Mouse (Mus musculus) heart, adult 8-10 months (tissue): ENCODE data around the gene Qdpr. TPM values are rescaled to one million over a fixed set of nuclear protein-coding genes. Genes with fewer than 3 reads are reported as not detected.

Source experiments
- DNase-seq: peaks from one replicate; pipeline ENCODE4 v3.0.0; 2022; ENCODE audit warnings: low spot score
- total RNA-seq, 4 experiments: library from RNA; stranded (reverse); gene quantifications; 2 replicates each; pipeline ENCODE4 v1.2.4; 2022

The Qdpr gene
- total RNA-seq, result 10 to 100 TPM; 82.6 to 94.5 (median 91.0) TPM

GRCm38 (mm10) chr5:45449831-45450716, at the start of gene Qdpr:
Gene Qdpr, minus strand, starts transcription at chr5:45450236.
- peak; percentile 96 for DNase-seq

GRCm38 (mm10) chr5:45497564-45497963, 47.5 kb upstream of the Qdpr start:
- DNase-seq, result no peak

GRCm38 (mm10) chr5:45496930-45497550, 47.0 kb upstream of the Qdpr start:
- DNase-seq, result no peak

DNA sequence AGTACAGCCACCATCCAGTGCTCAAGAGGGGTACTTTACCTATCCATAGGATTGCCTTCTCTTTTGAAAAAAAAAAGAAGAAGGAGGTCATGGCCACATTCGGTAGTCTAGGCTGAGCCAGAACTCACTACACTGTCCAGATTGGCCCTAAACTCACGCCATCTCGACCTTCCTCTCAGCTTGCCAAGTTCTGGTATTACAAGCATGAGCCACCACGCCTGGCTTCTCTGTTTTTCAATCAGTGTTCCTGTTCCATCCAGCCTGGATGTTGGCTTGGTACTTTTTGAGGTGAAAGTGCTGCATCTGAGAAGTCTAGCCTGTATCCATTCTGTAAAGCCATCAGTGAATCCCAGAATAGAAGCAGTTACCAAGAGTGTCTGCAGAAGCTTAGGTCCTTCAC, 46.4 kb upstream of the Qdpr start:
- no peak for DNase-seq

GRCm38 (mm10) chr5:45496042-45496441, 46.0 kb upstream of the Qdpr start:
- no peak for DNase-seq

GRCm38 (mm10) chr5:45495429-45495975, 45.5 kb upstream of the Qdpr start:
- no peak for DNase-seq

DNA sequence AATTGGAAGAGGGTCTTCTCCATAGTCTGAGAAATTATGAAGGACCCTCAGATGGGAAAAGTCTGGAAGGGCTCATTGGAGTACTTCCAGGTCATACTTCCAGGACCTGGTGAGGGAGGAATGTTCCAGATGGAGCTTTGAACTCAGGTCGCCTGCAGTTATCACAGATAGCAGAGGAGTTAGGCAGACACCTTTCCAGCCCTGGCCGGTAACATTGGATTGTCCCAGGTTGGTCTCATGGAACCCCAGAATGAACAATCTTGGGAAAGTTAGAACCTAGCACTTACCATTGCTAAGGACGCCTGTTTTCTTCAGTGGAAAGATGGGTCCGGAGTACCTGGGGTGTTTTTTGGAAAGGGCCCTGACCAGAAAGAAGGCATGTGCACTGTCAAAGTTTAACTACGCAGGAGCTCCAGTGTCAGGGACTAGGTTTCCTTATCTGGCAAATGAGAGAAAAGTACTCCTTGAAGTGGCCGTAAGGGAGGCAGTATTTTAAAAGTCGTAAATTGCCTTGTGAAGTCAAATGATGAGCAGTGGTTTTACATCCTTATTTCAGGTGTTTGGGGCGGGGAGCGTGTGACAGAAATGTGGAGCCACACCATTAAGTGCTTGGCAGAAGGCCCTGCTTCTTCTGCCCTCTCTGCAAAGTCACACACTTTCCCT, 44.2 kb upstream of the Qdpr start:
- DNase-seq, result no peak

GRCm38 (mm10) chr5:45493191-45494092, 43.4 kb upstream of the Qdpr start, which contains the start of gene Lap3:
Gene Lap3, plus strand, starts transcription at chr5:45493374.
- peak; percentile 99 for DNase-seq

GRCm38 (mm10) chr5:45491776-45492175, 41.7 kb upstream of the Qdpr start:
- no peak for DNase-seq

DNA sequence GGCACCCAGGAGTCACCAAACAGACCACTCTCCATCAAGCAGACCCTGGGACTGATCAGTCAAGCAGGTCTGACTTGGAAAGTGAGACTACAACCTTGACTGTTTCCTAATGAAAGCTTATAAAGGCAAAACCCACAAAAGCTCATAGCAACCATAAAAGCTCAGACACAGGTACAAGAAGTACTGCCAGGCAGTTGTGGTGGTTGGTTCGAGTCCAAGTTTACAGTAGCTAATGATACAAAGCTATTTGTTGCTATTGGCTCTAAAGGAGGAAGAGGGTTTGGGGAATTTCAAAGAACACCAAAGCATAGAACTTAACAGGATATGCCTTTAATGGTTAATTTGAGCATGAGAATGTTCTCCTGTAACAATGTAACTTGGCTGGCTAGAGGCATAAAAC, 33.6 kb upstream of the Qdpr start:
- no peak for DNase-seq

DNA sequence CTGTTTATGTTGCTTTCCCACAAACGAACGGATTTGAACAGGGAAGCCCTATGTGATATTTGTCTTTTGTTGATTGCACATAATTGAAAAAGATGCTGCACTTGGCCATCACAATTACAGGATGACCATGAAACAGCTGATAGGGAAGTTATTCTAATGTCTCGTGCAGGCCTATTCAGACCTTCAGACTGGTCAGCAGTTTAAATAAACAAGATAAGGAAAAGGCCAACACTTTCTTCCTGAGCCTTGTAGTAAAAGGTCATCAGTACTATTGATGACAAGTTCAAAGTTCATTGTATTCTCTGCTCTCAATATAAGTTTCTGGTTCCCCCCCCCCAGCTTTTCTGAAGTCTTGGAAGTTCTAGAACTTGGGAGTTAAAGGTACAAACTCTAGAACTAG, 32.6 kb upstream of the Qdpr start:
- no peak for DNase-seq

DNA sequence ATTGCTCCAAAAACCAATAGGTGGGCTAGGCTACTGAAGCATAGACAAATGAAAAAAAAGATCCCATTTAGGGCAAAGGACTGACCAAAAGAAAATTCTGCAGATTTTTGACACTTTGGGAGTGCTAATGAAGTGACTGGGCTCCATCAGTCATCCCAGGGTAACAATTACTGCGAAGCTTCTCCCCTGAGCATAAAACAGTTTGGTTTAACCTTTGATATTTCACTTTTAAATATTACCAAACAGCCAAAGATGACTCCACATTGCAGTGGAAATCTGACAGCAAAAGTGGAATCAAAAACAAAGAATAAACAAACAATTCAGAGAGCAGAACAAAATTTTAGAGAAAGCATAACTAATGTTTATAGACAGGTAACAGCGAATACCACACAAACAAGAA, 31.1 kb upstream of the Qdpr start:
- no peak for DNase-seq

- no peak for DNase-seq
These were observed 30.0 kb upstream of the Qdpr start for GRCm38 (mm10) chr5:45480066-45480465.

GRCm38 (mm10) chr5:45477601-45478000, 27.6 kb upstream of the Qdpr start:
- no peak for DNase-seq

- no peak for DNase-seq
These were observed 26.3 kb upstream of the Qdpr start for GRCm38 (mm10) chr5:45476288-45476687.

- no peak for DNase-seq
These were observed 25.7 kb upstream of the Qdpr start for GRCm38 (mm10) chr5:45475771-45476170.

DNA sequence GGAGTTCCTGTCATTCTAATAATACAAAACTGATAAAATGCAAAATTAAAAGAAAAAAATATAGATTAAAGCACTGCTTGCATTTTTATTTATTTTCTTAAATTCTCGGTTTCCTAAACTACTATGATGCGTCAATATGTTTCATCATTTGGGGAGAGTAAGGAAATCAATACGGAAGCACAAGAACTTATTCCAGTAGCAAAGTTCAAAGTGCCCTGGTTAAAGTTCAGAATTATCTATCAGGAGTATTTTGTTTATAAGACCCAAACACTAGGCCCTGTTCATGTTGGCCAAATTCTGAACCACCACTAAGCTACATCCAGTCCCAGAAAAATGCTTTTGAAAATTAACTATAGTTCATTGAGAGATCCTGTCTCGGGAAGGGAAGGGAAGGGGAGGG, 24.7 kb upstream of the Qdpr start:
- DNase-seq, result no peak

DNA sequence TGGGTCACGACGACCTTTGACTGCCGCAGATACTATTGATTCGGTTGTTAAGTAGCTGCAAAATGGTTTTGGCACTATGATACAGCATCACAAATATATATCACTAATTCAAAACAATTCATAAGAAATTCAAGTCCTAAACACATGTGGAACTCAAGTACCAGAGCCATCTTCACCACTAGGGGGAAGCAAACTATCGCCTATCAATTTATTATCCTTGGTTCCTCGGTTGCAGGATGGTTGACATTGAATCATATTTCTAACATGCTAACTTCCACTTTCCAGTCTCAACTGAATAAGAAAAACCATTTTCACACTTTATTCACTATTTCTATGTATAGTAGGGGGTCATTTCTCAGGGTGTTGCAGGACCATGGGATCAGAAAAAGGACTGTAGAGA, 24.2 kb upstream of the Qdpr start:
- DNase-seq, result peak; percentile 69

- DNase-seq, result no peak
These were observed 23.5 kb upstream of the Qdpr start for GRCm38 (mm10) chr5:45473521-45473920.

DNA sequence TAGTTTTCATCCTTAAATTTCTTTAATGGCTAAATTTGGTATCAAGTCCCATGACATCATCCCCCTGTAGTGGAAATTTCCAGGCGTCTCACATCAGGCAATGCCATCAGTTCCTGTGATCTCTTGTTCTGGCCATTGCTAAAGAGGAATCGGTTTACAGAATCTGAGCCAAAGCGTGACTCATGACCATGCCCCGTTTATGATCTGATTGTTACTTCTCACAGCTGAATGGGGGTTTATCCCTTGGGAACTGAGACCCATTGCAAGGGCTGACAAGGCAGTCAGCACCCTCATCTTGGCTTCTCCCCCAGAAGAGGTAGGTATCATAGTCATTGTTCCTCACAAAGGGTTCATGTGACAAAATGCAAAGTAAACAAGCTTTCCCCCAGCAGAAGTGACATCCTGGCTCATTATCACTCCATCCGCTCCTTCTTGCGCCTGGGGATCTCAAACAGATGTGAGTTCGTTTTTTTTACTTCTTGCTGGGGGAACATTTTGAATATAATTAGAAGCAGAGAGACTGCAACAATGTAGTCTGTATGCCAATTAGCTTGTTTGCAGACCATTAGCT, 22.9 kb upstream of the Qdpr start:
- DNase-seq, result no peak

- no peak for DNase-seq
These were observed 4.4 kb upstream of the Qdpr start for GRCm38 (mm10) chr5:45454456-45454855.
